Mouse (Mus musculus) heart, embryonic 12.5 days (tissue): ENCODE data around the gene Rap1b. TPM values are rescaled to one million over a fixed set of nuclear protein-coding genes. Genes with fewer than 3 reads are reported as not detected.

ENCODE experiments used
- ATAC-seq: fragments of 200-750 bp; cut with Nextera tagmentation; 2 replicates; pipeline ENCODE4 v1.8.0; 2017; ENCODE audit warnings: moderate TSS enrichment, moderate library complexity; ENCODE audit not compliant: insufficient number of reproducible peaks, low FRiP score
- H3K27ac ChIP-seq: fragments of 300-500 bp; sonication (generic); 2 replicates; pipeline ENCODE4 v1.5.1; 2016; ENCODE audit warnings: mild to moderate bottlenecking, moderate library complexity; ENCODE audit not compliant: poor library complexity, severe bottlenecking
- H3K27me3 ChIP-seq: fragments of 300-500 bp; sonication (generic); replicated peaks from 2 replicates; pipeline ENCODE4 v1.6.1; 2016; ENCODE audit warnings: mild to moderate bottlenecking, moderate library complexity
- H3K36me3 ChIP-seq: fragments of 300-500 bp; sonication (generic); 2 replicates; pipeline ENCODE4 v1.6.1; 2016; ENCODE audit warnings: mild to moderate bottlenecking, moderate library complexity
- H3K4me1 ChIP-seq: fragments of 300-500 bp; sonication (generic); replicated peaks from 2 replicates; pipeline ENCODE4 v1.6.1; 2016; ENCODE audit warnings: mild to moderate bottlenecking
- H3K4me2 ChIP-seq: fragments of 300-500 bp; sonication (generic); 2 replicates; pipeline ENCODE4 v1.6.1; 2016; ENCODE audit warnings: mild to moderate bottlenecking, moderate library complexity
- H3K4me3 ChIP-seq: fragments of 300-500 bp; sonication (generic); 2 replicates; pipeline ENCODE4 v1.5.1; 2016; ENCODE audit warnings: mild to moderate bottlenecking
- H3K9ac ChIP-seq: fragments of 300-500 bp; sonication (generic); 2 replicates; pipeline ENCODE4 v1.6.1; 2016; ENCODE audit warnings: mild to moderate bottlenecking, moderate library complexity
- H3K9me3 ChIP-seq: fragments of 300-500 bp; sonication (generic); replicated peaks from 2 replicates; pipeline ENCODE4 v1.6.1; 2016; ENCODE audit warnings: mild to moderate bottlenecking, moderate library complexity
- WGBS: fragments of 180-500 bp; shearing (Covaris S2); methylation state at CpG from one replicate; pipeline ENCODE4 v1.1.7; 2016; 5-methylcytosine and 5-hydroxymethylcytosine counted together
- polyA plus RNA-seq: library from polyadenylated mRNA; unstranded; fragments of >200 nt; fragmentation: Nextera tagmentation; extraction: Ambion mirVana; gene quantifications from 2 replicates; pipeline ENCODE4 v1.2.1, GENCODE M21; 2016

Gene Rap1b
- polyA plus RNA-seq, 1 experiment from 2014 or later, result 131 TPM

GRCm38 (mm10) chr10:117839737-117840136, 6.1 kb downstream of the Rap1b start:
- H3K4me3 ChIP-seq, result no peak overlapping the region
- H3K4me2 ChIP-seq, result no peak overlapping the region
- no peaks in the 10 kb centered on the region for H3K27me3 ChIP-seq
- peaks cover 3% of the 10 kb centered on the region; the same call in 1 of the 2 replicates for H3K9me3 ChIP-seq
- H3K36me3 ChIP-seq, result no peaks in the 10 kb centered on the region
- no peak overlapping the region for H3K9ac ChIP-seq
- no peak overlapping the region for H3K27ac ChIP-seq
- peaks cover 30% of the 10 kb centered on the region for H3K4me1 ChIP-seq
- WGBS, result 78% methylated on average over 3 of the region's 3 CpGs
- ATAC-seq, result no peak

GRCm38 (mm10) chr10:117838924-117839323, 6.9 kb downstream of the Rap1b start:
- H3K36me3 ChIP-seq, result no peaks in the 10 kb centered on the region
- no peak overlapping the region for H3K4me3 ChIP-seq
- H3K9ac ChIP-seq, result no peak overlapping the region
- no peaks in the 10 kb centered on the region for H3K27me3 ChIP-seq
- no peak overlapping the region for H3K4me2 ChIP-seq
- H3K9me3 ChIP-seq, result peaks cover 3% of the 10 kb centered on the region; the same call in 1 of the 2 replicates
- ATAC-seq, result no peak
- no peak overlapping the region for H3K27ac ChIP-seq
- H3K4me1 ChIP-seq, result peaks cover 35% of the 10 kb centered on the region
- 93% methylated on average over 3 of the region's 3 CpGs for WGBS

GRCm38 (mm10) chr10:117836354-117836753, 9.5 kb downstream of the Rap1b start:
- no peak overlapping the region for H3K27ac ChIP-seq
- H3K4me3 ChIP-seq, result no peak overlapping the region
- no peak for ATAC-seq
- H3K36me3 ChIP-seq, result 0 out of 2 replicates have a peak, but pooled peaks cover 2% of the 10 kb centered on the region
- no peak overlapping the region for H3K9ac ChIP-seq
- H3K4me1 ChIP-seq, result peaks cover 33% of the 10 kb centered on the region
- 75% methylated on average over 2 of the region's 2 CpGs for WGBS
- H3K9me3 ChIP-seq, result peaks cover 3% of the 10 kb centered on the region; the same call in 1 of the 2 replicates
- H3K4me2 ChIP-seq, result no peak overlapping the region
- no peaks in the 10 kb centered on the region for H3K27me3 ChIP-seq

GRCm38 (mm10) chr10:117835453-117835852, 10.4 kb downstream of the Rap1b start:
- 67% methylated on average over 5 of the region's 5 CpGs for WGBS
- H3K9ac ChIP-seq, result no peak overlapping the region
- ATAC-seq, result no peak

GRCm38 (mm10) chr10:117830797-117831196, 15.0 kb downstream of the Rap1b start:
- peaks cover 42% of the 10 kb centered on the region for H3K4me1 ChIP-seq
- no peak overlapping the region for H3K9ac ChIP-seq
- H3K4me2 ChIP-seq, result no peak overlapping the region
- ATAC-seq, result no peak
- H3K36me3 ChIP-seq, result 0 out of 2 replicates have a peak, but pooled peaks cover 2% of the 10 kb centered on the region
- 89% methylated on average over 3 of the region's 3 CpGs for WGBS
- H3K27ac ChIP-seq, result no peak overlapping the region
- H3K9me3 ChIP-seq, result no peaks in the 10 kb centered on the region
- H3K27me3 ChIP-seq, result no peaks in the 10 kb centered on the region
- H3K4me3 ChIP-seq, result no peak overlapping the region

More at GRCm38 (mm10) chr10:117835453-117835852, 10.4 kb downstream of the Rap1b start:
- Histone ChIP-seq H3K27ac (no peak overlapping the region), H3K4me1 (peaks cover 26% of the 10 kb centered on the region), H3K4me2 (no peak overlapping the region), H3K9me3 (peaks cover 3% of the 10 kb centered on the region; the same call in 1 of the 2 replicates), H3K36me3 (0 out of 2 replicates have a peak, but pooled peaks cover 2% of the 10 kb centered on the region), H3K27me3 (no peaks in the 10 kb centered on the region), H3K4me3 (no peak overlapping the region)

- Histone ChIP-seq H3K4me1 (peaks cover 45% of the 10 kb centered on the region), H3K36me3 (0 out of 2 replicates have a peak, but pooled peaks cover 2% of the 10 kb centered on the region), H3K4me2 (no peak overlapping the region), H3K9me3 (no peaks in the 10 kb centered on the region), H3K27ac (no peak overlapping the region), H3K9ac (no peak overlapping the region), H3K27me3 (no peaks in the 10 kb centered on the region), H3K4me3 (no peak overlapping the region)
- 92% methylated on average over 7 of the region's 7 CpGs for WGBS
- ATAC-seq, result no peak
Observed at GRCm38 (mm10) chr10:117829472-117830155, 16.2 kb downstream of the Rap1b start.

- no peak for ATAC-seq
- no peaks in the 10 kb centered on the region for H3K27me3 ChIP-seq
- H3K27ac ChIP-seq, result no peak overlapping the region
- no peak overlapping the region for H3K4me3 ChIP-seq
- H3K4me1 ChIP-seq, result peaks cover 42% of the 10 kb centered on the region
- H3K36me3 ChIP-seq, result peaks cover 7% of the 10 kb centered on the region
- H3K4me2 ChIP-seq, result no peak overlapping the region
- H3K9me3 ChIP-seq, result no peaks in the 10 kb centered on the region
- H3K9ac ChIP-seq, result no peak overlapping the region
- 79% methylated on average over 4 of the region's 4 CpGs for WGBS
Observed at GRCm38 (mm10) chr10:117829022-117829421, 16.8 kb downstream of the Rap1b start.

- Histone ChIP-seq H3K27ac (no peak overlapping the region), H3K9ac (no peak overlapping the region), H3K4me1 (peaks cover 42% of the 10 kb centered on the region), H3K4me3 (no peak overlapping the region), H3K27me3 (no peaks in the 10 kb centered on the region), H3K4me2 (no peak overlapping the region), H3K36me3 (peaks cover 10% of the 10 kb centered on the region), H3K9me3 (no peaks in the 10 kb centered on the region)
- ATAC-seq, result no peak
- whole genome bisulfite sequencing, result 62% methylated on average over 4 of the region's 4 CpGs
Observed at GRCm38 (mm10) chr10:117828536-117828935, 17.3 kb downstream of the Rap1b start.

- no peak for ATAC-seq
- Histone ChIP-seq H3K36me3 (peaks cover 41% of the 10 kb centered on the region), H3K9ac (no peak overlapping the region), H3K4me3 (no peak overlapping the region), H3K27me3 (no peaks in the 10 kb centered on the region), H3K9me3 (no peaks in the 10 kb centered on the region), H3K4me2 (no peak overlapping the region), H3K4me1 (peaks cover 31% of the 10 kb centered on the region), H3K27ac (no peak overlapping the region)
- 54% methylated on average over 4 of the region's 4 CpGs for WGBS
Observed at GRCm38 (mm10) chr10:117824647-117825046, 21.2 kb downstream of the Rap1b start.

GRCm38 (mm10) chr10:117824139-117824538, 21.7 kb downstream of the Rap1b start:
- 78% methylated on average over 4 of the region's 4 CpGs for WGBS

GRCm38 (mm10) chr10:117823321-117823720, 22.5 kb downstream of the Rap1b start:
- Histone ChIP-seq H3K4me2 (no peak overlapping the region), H3K36me3 (peaks cover 52% of the 10 kb centered on the region), H3K27ac (no peak overlapping the region), H3K9me3 (no peaks in the 10 kb centered on the region), H3K4me1 (peaks cover 21% of the 10 kb centered on the region), H3K4me3 (no peak overlapping the region), H3K9ac (no peak overlapping the region), H3K27me3 (no peaks in the 10 kb centered on the region)
- 86% methylated on average over 6 of the region's 6 CpGs for WGBS
- no peak for ATAC-seq

More at GRCm38 (mm10) chr10:117824139-117824538, 21.7 kb downstream of the Rap1b start:
- H3K9me3 ChIP-seq, result no peaks in the 10 kb centered on the region
- H3K27me3 ChIP-seq, result no peaks in the 10 kb centered on the region
- no peak overlapping the region for H3K9ac ChIP-seq
- ATAC-seq, result no peak
- no peak overlapping the region for H3K4me3 ChIP-seq
- no peak overlapping the region for H3K4me2 ChIP-seq
- peaks cover 45% of the 10 kb centered on the region for H3K36me3 ChIP-seq
- no peak overlapping the region for H3K27ac ChIP-seq
- H3K4me1 ChIP-seq, result peaks cover 27% of the 10 kb centered on the region
